Mouse (Mus musculus) retina, embryonic 14.5 days (tissue): Measurements from ENCODE around the gene Ank2.

Experiments used
- DNase-seq: peaks from one replicate; pipeline ENCODE4 v3.0.0-alpha.2; 2015; ENCODE audit warnings: low spot score

The Ank2 gene

DNA sequence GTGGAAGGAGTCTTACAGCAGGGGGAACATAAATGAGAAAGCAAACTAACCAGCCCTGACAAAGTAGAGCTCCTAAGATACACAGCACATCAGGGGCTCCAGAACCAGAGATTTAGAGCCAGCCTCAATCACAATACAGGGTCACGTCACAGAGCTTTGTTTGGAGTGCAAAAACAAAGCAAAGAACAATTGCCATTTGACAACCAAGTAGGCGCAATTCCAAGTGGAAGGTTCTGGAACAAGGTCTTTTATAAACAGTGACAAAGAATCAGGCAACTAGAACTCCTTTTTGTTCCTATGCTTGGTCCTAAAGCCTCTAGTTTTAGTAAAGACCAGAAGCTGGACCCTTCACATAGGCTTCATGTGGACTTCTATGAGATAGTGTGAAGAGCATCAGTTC is 326.5 kb downstream of the Ank2 start:
- DNase-seq = no peak

DNA sequence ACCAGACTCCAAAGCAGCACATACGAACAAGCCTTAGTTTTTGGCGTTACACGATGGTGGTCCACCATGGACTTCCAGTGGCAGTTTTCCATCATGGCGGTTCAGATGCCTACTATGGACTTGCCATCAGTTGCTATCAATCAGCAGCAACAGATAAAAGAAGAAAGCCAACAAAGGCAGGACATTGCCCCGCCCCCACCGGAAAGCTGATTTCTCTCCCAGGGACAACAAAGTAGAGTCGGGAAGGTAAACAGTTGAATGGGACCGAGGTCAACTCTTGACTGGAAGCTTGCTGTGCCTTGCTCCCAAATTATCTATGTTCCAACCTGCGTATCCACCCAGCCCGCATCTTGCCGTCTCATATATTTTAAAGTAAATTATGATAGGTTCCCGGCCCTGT is 328.9 kb downstream of the Ank2 start:
- no peak for DNase-seq

DNA sequence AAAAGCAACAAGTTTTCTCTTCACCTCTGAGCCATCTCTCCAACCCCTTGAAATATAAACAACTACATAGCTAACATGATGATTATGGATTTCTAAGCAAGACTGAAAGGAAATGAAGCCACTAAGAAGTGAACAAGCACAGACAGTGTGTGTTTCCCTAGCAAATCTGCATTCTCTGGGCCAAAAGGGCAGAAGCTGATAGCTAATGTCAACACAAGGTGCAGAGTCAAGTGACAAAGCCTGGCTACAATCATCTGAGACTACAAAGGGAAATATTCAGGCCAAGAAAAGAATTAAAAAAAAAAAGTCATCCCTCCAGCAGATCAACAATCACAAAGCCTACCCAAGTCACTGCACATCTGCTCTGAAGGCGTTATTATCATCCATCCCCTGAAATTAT is 330.0 kb downstream of the Ank2 start:
- no peak for DNase-seq

DNA sequence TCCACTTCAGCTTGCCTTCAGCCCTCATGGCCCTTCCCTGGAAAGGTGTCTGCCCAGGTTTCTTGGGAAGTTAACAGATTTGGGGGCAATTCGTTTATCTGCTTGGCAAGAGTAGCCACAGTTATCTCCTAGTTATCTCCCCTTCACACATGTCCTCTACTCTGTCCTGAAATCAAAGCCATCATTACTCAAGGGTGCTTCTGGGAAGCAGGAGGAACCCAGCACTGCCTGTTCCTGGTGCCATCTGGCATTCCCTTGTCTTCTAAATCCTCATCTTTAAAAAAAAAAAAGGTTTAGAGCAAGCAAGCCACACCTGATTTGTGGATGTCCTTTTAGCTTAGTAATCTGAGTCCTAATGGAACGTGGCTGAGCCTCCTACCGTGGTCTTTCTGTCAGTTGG is 335.4 kb downstream of the Ank2 start:
- DNase-seq = no peak

DNA sequence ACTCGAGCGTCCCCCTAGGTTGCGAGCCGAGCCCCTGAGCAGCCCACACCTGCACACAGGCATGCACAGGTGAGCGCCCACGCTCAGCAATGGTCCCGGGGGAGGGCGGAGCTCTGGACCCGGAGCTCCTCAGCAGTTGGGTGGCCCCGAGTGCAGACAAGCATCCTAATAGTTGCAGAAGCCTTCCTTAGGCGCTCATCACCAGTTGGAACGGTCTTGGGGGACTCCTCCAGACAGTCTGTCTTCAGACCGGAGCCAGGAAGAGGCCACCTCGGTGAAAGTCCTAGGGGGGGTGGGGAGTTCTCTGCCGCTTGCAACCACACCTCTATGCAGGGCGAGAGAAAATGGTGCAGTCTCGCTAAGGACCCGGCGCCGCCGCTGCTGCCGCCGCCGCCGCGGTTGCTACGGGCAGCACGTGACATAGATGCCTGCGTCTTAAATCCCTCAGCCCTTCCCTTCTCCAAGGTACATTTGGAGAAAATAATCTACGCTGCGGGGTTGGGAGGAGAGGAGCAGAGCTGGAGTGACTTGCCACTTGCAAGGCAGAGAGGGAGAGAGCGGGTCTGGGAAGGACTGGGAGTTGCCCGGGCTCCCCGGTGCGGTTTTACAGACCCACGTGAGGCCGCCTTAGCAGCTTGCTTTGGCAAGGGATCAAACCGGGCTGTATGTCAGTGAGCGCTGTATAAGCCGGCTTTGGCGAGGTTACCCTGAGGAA is 337.0 kb downstream of the Ank2 start:
- DNase-seq = peak; percentile 69

DNA sequence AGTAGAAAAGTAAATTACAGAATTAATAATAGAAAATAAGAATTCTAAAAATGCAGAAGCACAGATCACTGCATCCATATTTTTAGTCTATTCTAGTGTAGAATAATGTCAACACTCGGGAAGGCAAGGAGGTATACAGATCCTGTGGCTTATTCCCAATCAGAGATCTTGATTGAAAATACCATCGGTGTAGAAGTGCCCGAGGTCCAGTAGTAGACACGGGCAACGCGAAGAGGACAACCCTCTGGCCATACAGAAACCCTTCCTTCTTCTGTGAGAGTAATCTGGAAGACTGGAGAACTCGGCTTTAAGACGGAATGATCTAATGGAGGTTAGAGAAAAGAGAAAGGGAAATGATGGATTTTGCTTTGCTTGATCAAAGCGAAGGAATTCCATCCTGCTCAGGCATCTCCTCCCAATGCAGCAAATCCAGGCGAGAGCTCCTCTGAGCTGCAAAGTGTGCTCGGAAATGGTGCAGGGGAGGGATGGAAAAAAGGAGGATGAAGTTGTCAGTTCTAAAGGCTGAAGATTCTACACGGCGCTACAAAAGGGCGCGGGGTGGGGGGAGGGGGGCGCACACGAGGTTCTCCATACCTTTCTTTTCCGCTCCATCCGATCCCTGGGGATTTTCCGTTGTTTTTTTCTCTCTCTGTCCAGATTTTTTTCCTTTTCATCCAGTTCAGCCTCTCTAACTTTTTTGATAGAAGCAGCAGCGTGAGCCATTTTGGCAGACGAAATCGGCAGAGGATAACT is 337.9 kb downstream of the Ank2 start:
- DNase-seq = no peak

DNA sequence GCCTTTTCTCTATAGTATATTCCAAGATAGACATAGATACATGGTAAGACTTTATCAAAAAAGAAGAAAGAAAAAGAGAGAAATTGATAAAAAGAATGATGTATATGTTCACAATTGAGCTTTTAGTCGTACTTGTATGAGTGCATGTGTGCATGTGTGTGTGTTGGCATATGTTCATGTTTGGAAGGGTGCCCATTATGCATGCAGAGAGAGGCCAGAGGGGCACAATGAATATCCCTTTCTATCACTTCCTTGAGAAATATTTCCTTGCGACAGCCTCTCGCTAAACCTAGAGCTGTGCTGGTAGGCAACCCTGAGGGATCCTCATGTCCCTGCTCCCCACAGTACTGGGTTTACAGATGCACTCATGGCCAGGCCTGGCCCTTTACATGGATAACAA is 341.4 kb downstream of the Ank2 start:
- DNase-seq = no peak

DNA sequence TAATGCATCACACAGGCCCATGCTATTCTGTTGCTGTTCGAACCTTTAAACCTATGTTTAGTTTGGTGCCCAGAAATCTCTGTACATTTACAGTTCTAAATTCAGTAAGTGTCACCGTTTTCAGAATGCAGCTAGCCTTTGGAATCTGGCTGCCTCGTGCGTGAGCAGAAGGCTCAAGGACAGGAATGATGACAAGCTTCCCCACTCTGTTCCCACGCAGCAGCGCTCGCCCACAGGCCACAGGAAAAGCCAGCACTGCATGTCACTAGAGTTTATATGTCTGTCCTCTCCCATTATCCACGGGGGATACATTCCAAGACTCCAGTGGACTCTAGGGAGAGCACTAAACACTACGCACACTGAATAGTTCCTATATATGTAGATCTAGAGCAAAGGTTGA is 343.1 kb downstream of the Ank2 start:
- DNase-seq = no peak

DNA sequence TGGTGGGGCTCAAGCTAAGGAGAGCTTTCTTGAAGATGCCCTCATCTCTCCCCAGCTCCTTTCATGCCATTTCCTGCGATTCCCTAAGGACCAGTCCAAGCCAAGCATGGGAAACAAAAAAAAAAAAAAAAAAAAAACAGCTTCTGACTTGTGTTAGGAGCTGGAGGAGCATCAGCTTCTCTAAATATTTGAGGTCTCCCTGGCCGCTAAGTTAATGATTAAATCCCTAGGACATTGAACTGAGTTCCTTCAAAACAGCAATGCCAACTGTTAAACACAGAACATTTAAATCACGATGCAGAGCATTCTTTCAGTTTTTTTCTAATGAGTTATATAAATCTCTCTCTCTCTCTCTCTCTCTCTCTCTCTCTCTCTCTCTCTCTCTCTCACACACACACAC is 345.3 kb downstream of the Ank2 start:
- no peak for DNase-seq

DNA sequence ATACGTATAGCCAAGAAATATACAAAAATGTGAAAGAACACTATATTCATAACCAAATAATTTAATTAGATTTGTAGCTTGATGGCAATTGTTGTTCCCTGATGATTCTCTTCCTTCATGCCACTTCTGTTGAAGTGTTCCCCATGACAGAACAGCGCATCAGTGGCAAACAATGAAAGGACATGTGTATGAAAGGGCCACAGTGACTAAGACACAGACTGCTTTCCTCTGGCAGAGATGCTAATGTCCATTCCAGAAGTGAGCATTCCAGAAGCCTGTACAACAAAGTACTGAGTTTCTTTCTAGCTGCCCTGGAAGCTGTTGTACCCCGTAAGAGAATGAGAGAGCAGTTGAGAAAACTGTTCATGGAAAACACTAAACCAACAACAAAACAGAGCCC is 345.7 kb downstream of the Ank2 start:
- DNase-seq = no peak

DNA sequence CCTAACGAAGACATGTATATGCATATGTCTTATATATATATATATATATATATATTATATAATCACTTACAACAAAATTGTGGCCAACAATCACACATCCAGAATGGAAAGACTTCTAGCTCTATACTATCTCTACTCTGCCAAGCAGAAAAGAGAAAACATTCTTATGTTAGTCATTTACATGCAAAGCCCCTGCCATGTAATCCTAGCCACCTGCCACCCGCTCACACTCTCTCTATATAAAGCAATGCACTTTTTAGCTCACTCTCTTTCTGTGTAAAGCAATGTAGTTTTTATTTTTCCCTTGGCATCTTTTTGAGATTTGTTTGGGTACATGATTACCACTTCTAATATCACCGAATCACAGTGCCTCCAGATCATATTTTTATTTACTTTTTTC is 350.5 kb downstream of the Ank2 start:
- DNase-seq = no peak

DNA sequence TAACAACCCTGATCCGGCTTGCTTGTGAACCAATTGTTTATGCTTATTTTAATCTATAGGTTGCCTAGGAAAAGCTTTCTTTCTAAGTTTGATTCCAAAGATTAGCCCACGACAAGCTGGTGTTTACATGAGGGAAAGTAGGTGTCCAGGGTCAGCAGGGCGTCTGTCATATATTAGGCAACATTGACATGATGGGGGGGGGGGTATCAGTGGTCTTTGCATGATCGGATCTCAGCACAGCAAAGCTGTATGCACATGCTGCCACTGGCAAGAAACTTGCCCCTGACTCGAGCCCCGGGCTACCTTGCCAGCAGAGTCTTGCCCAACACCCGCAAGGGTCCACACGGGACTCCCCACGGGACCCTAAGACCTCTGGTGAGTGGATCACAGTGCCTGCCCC is 358.6 kb downstream of the Ank2 start:
- DNase-seq = no peak

DNA sequence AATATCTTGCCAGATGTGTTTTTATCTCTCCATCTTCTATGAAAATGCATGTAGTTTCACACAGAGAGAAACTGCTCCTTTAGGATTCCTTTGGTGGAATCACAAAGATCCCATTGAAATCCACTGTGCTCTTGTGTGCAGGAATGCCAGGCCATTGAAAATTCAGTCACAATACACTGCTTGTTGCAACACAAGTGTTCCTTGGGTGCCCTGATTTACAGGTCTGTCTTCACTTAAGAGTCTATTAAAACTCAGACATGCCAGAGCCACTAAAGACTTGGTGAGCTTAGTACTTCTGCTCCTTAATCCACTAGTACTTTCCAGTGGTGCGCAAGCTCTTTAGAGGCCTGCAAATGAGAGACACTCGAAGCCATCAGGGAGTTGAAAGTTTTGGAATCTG is 359.5 kb downstream of the Ank2 start:
- no peak for DNase-seq

DNA sequence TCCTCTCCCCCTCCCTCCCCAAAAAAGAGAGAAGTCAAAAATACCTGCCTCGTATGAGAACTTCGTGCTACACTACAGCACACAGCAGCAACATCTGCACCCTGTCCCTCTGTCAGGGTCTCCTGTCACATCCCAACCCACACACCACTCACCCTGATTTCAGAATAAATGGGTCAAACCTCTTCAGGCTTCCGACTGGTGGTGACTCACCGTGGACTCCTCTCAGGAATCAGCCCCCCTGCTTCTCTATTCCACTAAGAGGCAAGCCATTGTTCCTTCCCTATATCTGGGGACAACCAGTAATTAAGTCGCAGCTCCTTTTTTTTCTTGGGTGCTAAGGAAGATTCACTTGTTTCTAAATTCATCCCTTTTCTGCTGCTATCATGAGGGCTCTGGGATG is 361.6 kb downstream of the Ank2 start:
- no peak for DNase-seq

DNA sequence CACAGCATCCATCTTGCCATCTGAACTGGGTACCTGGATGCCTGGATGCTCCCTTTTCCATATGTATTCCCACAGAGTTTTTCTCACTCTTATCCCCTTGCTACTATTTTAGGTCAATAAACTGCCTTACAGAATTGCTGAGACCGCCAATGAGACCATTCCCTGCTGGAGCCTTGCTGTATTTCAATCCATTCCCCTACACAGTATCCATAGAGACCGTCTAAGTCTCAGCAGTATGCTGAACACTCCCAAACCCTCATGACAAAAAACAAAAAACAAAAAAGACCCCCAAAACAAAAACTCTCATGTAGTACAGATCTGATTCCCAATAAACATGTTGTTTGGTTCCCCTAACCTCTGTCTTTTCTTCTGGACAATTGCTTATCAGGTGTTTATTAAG is 365.1 kb downstream of the Ank2 start:
- no peak for DNase-seq

DNA sequence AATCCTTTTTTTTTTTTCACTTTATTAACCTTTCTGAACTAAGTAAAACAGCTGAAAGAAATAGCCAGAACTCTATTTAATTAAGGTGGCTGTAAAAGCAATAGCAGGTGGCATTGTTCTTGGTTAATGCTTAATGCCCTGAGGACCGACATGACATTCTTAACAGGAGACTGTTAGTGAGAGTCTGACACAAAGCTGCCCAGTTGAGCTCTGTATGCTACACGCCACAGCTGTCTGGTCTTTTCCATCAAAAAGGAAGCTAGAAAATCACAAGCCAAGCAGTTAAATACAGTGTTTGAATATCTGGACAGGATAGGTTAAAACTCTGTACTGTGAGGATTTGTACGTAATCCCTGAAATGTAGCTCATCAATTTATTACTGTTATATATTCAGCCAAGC is 368.1 kb downstream of the Ank2 start:
- peak; percentile 26 for DNase-seq

DNA sequence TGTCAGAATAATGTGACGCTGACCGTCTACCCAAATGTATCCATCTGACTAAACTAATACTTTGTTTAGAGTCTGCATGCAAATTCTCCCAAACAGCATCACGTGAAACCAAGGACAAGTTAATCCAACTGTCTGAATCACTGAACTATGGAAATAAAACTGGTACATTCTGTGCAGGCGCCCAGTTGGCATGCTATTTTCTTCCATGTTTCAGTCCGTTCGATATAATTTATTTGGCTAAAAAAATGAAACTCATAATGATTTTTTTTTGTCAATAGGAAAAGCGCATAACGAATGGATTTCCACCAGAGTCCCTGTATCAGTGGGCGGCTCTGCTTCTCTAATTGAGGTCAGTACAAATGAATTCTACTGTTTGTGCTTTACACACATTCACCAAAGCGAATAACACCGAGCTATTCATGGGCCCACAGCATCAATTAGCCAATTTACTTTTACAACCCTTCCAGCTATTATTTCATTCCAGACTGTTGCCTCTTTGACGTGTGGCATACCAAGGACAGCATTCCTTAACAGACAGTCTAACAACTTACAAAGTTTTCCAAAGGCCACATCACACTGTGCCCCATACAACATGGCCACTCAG is 368.9 kb downstream of the Ank2 start:
- DNase-seq = peak; percentile 56

DNA sequence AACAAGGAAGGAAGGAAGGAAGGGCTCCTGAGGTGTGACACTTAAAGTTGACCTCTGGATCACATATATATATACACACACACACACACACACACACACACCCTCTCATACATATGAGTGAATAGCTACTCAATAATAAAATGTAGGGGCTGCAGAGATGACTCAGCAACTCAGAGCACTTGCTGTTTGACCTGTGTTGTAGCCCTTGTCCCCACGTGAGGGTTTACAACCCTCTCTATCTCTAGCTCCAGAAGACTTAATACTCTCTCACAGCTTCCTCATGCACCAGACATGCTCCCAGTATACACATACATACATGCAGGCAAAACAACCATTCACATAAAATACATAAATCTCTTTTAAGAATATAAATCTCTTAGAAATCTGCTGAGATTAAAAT is 369.4 kb downstream of the Ank2 start:
- no peak for DNase-seq

DNA sequence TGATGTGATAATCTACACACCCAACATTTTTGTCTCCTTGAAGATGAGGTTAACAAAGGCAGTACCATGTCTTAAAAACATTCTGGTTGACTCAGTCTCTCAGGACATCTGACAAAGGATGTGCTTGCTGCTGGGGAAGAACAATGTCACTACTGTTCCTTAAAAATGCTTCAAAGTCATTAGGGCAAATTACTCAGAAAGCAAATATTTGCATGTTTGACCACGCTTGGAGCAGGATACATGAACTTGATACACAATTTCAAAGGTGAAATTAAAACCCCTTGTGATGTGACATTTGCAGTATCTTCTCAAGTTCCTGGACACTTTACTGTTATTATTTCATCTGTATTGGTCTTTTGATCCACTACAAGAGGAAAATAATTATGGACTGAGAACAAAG is 371.5 kb downstream of the Ank2 start:
- no peak for DNase-seq

DNA sequence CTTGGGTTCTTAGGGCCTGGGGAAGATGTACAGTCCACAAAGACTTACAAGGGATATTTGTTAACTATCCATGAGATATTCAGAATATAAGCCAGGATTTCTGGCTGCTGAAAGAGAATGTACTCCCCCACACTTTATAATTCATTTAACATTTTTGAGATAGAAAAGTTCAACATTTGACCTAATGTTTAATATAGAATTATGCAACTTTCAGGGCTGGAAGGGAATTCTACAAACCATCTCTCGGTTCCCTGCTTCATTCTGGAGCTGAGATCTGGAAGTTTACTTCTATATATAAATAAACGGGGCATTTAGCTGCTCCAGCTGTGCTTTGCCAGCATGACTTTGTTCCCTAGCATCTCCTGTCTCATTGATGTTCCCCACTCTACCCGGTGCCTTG is 372.9 kb downstream of the Ank2 start:
- DNase-seq = no peak

DNA sequence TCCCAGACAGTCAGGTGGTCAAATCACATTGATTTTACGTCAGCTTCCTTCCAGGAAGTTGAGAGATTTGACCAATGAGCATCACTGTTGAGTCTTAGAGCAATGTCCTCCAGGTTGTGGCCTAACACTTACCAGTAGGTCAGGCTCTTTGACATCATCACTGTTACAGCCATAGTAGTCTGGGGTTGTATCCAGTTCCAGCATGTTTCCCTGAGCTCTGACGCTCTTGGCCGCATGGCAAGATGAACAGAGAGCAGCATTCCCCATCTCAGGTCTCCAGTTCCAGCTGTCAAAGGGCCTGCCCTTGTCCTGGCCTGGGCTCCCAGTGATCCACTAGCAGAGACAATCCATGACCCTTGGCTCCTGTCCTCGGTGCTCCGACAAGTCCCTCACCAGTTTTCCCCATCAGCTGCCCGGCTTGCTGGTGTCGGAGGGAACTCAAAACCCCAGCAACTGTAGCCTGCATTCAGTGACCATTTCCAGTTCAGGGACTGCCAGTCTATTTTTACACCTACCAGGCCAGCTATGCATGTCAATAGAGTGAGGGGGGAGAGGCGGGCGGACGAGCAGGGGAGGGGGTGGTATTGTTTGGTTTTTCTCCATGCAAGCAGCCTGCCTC is 374.7 kb downstream of the Ank2 start:
- DNase-seq = peak; percentile 25

DNA sequence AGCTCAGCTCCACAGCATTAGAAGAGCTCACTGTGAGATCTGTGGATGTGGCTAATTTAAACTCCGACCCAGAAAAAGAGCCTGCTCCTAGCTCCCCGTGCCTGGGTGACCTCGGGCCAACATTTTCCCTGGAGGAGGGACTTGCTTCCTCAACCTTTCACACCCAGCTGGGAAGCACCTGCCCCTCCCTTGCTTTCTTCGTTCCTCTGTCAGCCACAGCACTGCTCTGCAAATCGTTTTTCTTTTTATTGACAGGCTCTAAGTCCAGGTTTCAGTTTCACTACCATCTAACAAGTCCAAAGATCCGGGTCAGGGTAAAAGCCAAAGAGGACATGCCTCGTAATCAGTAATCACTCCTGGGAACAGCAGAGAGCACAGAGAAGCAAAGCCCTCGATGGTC is 375.8 kb downstream of the Ank2 start:
- peak; percentile 15 for DNase-seq

DNA sequence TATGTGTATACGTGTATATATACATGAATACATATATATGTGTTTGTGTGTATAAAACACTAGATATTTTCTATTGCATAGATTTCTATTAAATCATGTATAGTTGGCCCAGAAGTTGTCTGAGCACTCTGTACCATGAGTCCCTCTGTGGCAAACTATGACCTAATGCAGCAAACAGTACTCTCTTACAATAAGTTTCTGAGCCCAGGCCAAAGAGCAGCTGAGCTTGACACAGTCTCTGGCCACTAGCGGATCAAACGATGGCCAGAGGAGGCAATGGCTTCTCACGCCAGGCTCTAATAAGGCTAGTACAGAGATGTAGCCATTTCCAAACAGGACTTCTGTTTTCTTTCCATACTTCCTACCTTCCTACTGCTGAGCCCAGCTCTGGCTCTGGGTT is 380.4 kb downstream of the Ank2 start:
- DNase-seq = no peak
